Mouse (Mus musculus): Measurements from ENCODE around the gene Sumo2. TPM values are rescaled to one million over a fixed set of nuclear protein-coding genes. Genes with fewer than 3 reads are reported as not detected.

Gene Sumo2
- polyA plus RNA-seq, 1 experiment from 2014 or later, result 712 TPM

GRCm38 (mm10) chr11:115522703-115523102, 13.4 kb downstream of the Sumo2 start:
- no peak for ATAC-seq (replicated peaks; ENCODE audit: insufficient number of reproducible peaks, low FRiP score, low TSS enrichment)
- H3K4me3 ChIP-seq (ENCODE audit: low read depth, low read length), result no peak overlapping the region
- WGBS (ENCODE audit: insufficient replicate concordance), result 75% methylated on average over 2 of the region's 2 CpGs
- H3K9ac ChIP-seq (ENCODE audit: low read depth, low read length), result no peak overlapping the region
- H3K4me2 ChIP-seq, result no peak overlapping the region
- H3K27me3 ChIP-seq (ENCODE audit: control insufficient read depth, insufficient read depth, low read length), result no peaks in the 10 kb centered on the region
- peaks cover 12% of the 10 kb centered on the region for H3K36me3 ChIP-seq (ENCODE audit: control insufficient read depth, insufficient read depth, low read length)
- H3K4me1 ChIP-seq (ENCODE audit: control insufficient read depth, insufficient read depth, low read length), result 0 out of 2 replicates have a peak, but pooled peaks cover 6% of the 10 kb centered on the region
- no peak overlapping the region for H3K27ac ChIP-seq (ENCODE audit: low read depth, low read length)
- no peaks in the 10 kb centered on the region for H3K9me3 ChIP-seq (replicated peaks; ENCODE audit: control insufficient read depth, low read length)

- no peak overlapping the region for H3K4me3 ChIP-seq (ENCODE audit: low read depth, low read length)
- H3K4me2 ChIP-seq, result no peak overlapping the region
- no peak for ATAC-seq (replicated peaks; ENCODE audit: insufficient number of reproducible peaks, low FRiP score, low TSS enrichment)
- no peak overlapping the region for H3K9ac ChIP-seq (ENCODE audit: low read depth, low read length)
- 0 out of 2 replicates have a peak, but pooled peaks cover 6% of the 10 kb centered on the region for H3K4me1 ChIP-seq (ENCODE audit: control insufficient read depth, insufficient read depth, low read length)
- H3K27me3 ChIP-seq (ENCODE audit: control insufficient read depth, insufficient read depth, low read length), result no peaks in the 10 kb centered on the region
- no peak overlapping the region for H3K27ac ChIP-seq (ENCODE audit: low read depth, low read length)
- WGBS (ENCODE audit: insufficient replicate concordance), result 90% methylated on average over 2 of the region's 2 CpGs
- no peaks in the 10 kb centered on the region for H3K9me3 ChIP-seq (replicated peaks; ENCODE audit: control insufficient read depth, low read length)
- H3K36me3 ChIP-seq (ENCODE audit: control insufficient read depth, insufficient read depth, low read length), result peaks cover 9% of the 10 kb centered on the region
Measured at GRCm38 (mm10) chr11:115522238-115522637, 13.8 kb downstream of the Sumo2 start.

- 74% methylated on average over 4 of the region's 4 CpGs for WGBS (ENCODE audit: insufficient replicate concordance)
- no peak for ATAC-seq (replicated peaks; ENCODE audit: insufficient number of reproducible peaks, low FRiP score, low TSS enrichment)
- peaks cover 9% of the 10 kb centered on the region for H3K36me3 ChIP-seq (ENCODE audit: control insufficient read depth, insufficient read depth, low read length)
- H3K9me3 ChIP-seq (replicated peaks; ENCODE audit: control insufficient read depth, low read length), result no peaks in the 10 kb centered on the region
- H3K4me3 ChIP-seq (ENCODE audit: low read depth, low read length), result no peak overlapping the region
- H3K27ac ChIP-seq (ENCODE audit: low read depth, low read length), result no peak overlapping the region
- no peak overlapping the region for H3K4me2 ChIP-seq
- no peaks in the 10 kb centered on the region for H3K27me3 ChIP-seq (ENCODE audit: control insufficient read depth, insufficient read depth, low read length)
- H3K9ac ChIP-seq (ENCODE audit: low read depth, low read length), result no peak overlapping the region
- 0 out of 2 replicates have a peak, but pooled peaks cover 6% of the 10 kb centered on the region for H3K4me1 ChIP-seq (ENCODE audit: control insufficient read depth, insufficient read depth, low read length)
Measured at GRCm38 (mm10) chr11:115521080-115521479, 15.0 kb downstream of the Sumo2 start.

- H3K4me3 ChIP-seq (ENCODE audit: low read depth, low read length), result no peak overlapping the region
- no peaks in the 10 kb centered on the region for H3K27me3 ChIP-seq (ENCODE audit: control insufficient read depth, insufficient read depth, low read length)
- no peak overlapping the region for H3K4me2 ChIP-seq
- no peaks in the 10 kb centered on the region for H3K9me3 ChIP-seq (replicated peaks; ENCODE audit: control insufficient read depth, low read length)
- WGBS (ENCODE audit: insufficient replicate concordance), result 81% methylated on average over 2 of the region's 2 CpGs
- H3K9ac ChIP-seq (ENCODE audit: low read depth, low read length), result no peak overlapping the region
- peaks cover 7% of the 10 kb centered on the region for H3K36me3 ChIP-seq (ENCODE audit: control insufficient read depth, insufficient read depth, low read length)
- ATAC-seq (replicated peaks; ENCODE audit: insufficient number of reproducible peaks, low FRiP score, low TSS enrichment), result no peak
- no peak overlapping the region for H3K27ac ChIP-seq (ENCODE audit: low read depth, low read length)
- H3K4me1 ChIP-seq (ENCODE audit: control insufficient read depth, insufficient read depth, low read length), result 0 out of 2 replicates have a peak, but pooled peaks cover 6% of the 10 kb centered on the region
Measured at GRCm38 (mm10) chr11:115520218-115520617, 15.9 kb downstream of the Sumo2 start.

- WGBS (ENCODE audit: insufficient replicate concordance), result 79% methylated on average over 3 of the region's 3 CpGs
- Histone ChIP-seq H3K27me3 (ENCODE audit: control insufficient read depth, insufficient read depth, low read length) (no peaks in the 10 kb centered on the region), H3K27ac (ENCODE audit: low read depth, low read length) (no peak overlapping the region), H3K4me1 (ENCODE audit: control insufficient read depth, insufficient read depth, low read length) (0 out of 2 replicates have a peak, but pooled peaks cover 6% of the 10 kb centered on the region), H3K9me3 (replicated peaks; ENCODE audit: control insufficient read depth, low read length) (no peaks in the 10 kb centered on the region), H3K36me3 (ENCODE audit: control insufficient read depth, insufficient read depth, low read length) (peaks cover under 1% of the 10 kb centered on the region), H3K4me2 (no peak overlapping the region), H3K4me3 (ENCODE audit: low read depth, low read length) (no peak overlapping the region), H3K9ac (ENCODE audit: low read depth, low read length) (no peak overlapping the region)
- no peak for ATAC-seq (replicated peaks; ENCODE audit: insufficient number of reproducible peaks, low FRiP score, low TSS enrichment)
Measured at GRCm38 (mm10) chr11:115519581-115519980, 16.5 kb downstream of the Sumo2 start.

GRCm38 (mm10) chr11:115518693-115519092, 17.4 kb downstream of the Sumo2 start:
- no peak overlapping the region for H3K9ac ChIP-seq (ENCODE audit: low read depth, low read length)
- 56% methylated on average over 9 of the region's 9 CpGs for WGBS (ENCODE audit: insufficient replicate concordance)
- H3K36me3 ChIP-seq (ENCODE audit: control insufficient read depth, insufficient read depth, low read length), result no peaks in the 10 kb centered on the region
- H3K27ac ChIP-seq (ENCODE audit: low read depth, low read length), result no peak overlapping the region
- H3K4me3 ChIP-seq (ENCODE audit: low read depth, low read length), result no peak overlapping the region
- no peak for ATAC-seq (replicated peaks; ENCODE audit: insufficient number of reproducible peaks, low FRiP score, low TSS enrichment)
- no peaks in the 10 kb centered on the region for H3K27me3 ChIP-seq (ENCODE audit: control insufficient read depth, insufficient read depth, low read length)
- H3K4me2 ChIP-seq, result no peak overlapping the region
- 0 out of 2 replicates have a peak, but pooled peaks cover 6% of the 10 kb centered on the region for H3K4me1 ChIP-seq (ENCODE audit: control insufficient read depth, insufficient read depth, low read length)
- H3K9me3 ChIP-seq (replicated peaks; ENCODE audit: control insufficient read depth, low read length), result no peaks in the 10 kb centered on the region

GRCm38 (mm10) chr11:115516942-115517341, 19.1 kb downstream of the Sumo2 start:
- peaks cover 18% of the 10 kb centered on the region for H3K4me1 ChIP-seq (ENCODE audit: control insufficient read depth, insufficient read depth, low read length)
- 80% methylated on average over 5 of the region's 5 CpGs for WGBS (ENCODE audit: insufficient replicate concordance)
- no peak for ATAC-seq (replicated peaks; ENCODE audit: insufficient number of reproducible peaks, low FRiP score, low TSS enrichment)
- H3K36me3 ChIP-seq (ENCODE audit: control insufficient read depth, insufficient read depth, low read length), result no peaks in the 10 kb centered on the region
- no peak overlapping the region for H3K27ac ChIP-seq (ENCODE audit: low read depth, low read length)
- no peak overlapping the region for H3K9ac ChIP-seq (ENCODE audit: low read depth, low read length)
- no peaks in the 10 kb centered on the region for H3K27me3 ChIP-seq (ENCODE audit: control insufficient read depth, insufficient read depth, low read length)
- H3K4me3 ChIP-seq (ENCODE audit: low read depth, low read length), result no peak overlapping the region
- no peak overlapping the region for H3K4me2 ChIP-seq
- H3K9me3 ChIP-seq (replicated peaks; ENCODE audit: control insufficient read depth, low read length), result no peaks in the 10 kb centered on the region

- Histone ChIP-seq H3K4me3 (ENCODE audit: low read depth, low read length) (no peak overlapping the region), H3K36me3 (ENCODE audit: control insufficient read depth, insufficient read depth, low read length) (no peaks in the 10 kb centered on the region), H3K9ac (ENCODE audit: low read depth, low read length) (no peak overlapping the region), H3K27ac (ENCODE audit: low read depth, low read length) (no peak overlapping the region), H3K9me3 (replicated peaks; ENCODE audit: control insufficient read depth, low read length) (no peaks in the 10 kb centered on the region), H3K4me2 (peak overlapping the region; percentile 11; the same call in 1 of the 2 replicates), H3K4me1 (ENCODE audit: control insufficient read depth, insufficient read depth, low read length) (peaks cover 32% of the 10 kb centered on the region), H3K27me3 (ENCODE audit: control insufficient read depth, insufficient read depth, low read length) (no peaks in the 10 kb centered on the region)
- 70% methylated on average over 6 of the region's 6 CpGs for whole genome bisulfite sequencing (ENCODE audit: insufficient replicate concordance)
- ATAC-seq (replicated peaks; ENCODE audit: insufficient number of reproducible peaks, low FRiP score, low TSS enrichment), result no peak
Measured at GRCm38 (mm10) chr11:115515021-115515420, 21.1 kb downstream of the Sumo2 start.

GRCm38 (mm10) chr11:115514238-115514663, 21.8 kb downstream of the Sumo2 start, which contains the start of gene Jpt1:
Jpt1 (minus strand) TSS chr11:115514387.
- Histone ChIP-seq H3K9me3 (replicated peaks; ENCODE audit: control insufficient read depth, low read length) (no peaks in the 10 kb centered on the region), H3K4me3 (ENCODE audit: low read depth, low read length) (peak within 1 kb of the TSS; percentile 100), H3K27ac (ENCODE audit: low read depth, low read length) (peak within 1 kb of the TSS; percentile 89), H3K9ac (ENCODE audit: low read depth, low read length) (peak within 1 kb of the TSS; percentile 97), H3K4me1 (ENCODE audit: control insufficient read depth, insufficient read depth, low read length) (peaks cover 35% of the 10 kb centered on the region), H3K36me3 (ENCODE audit: control insufficient read depth, insufficient read depth, low read length) (no peaks in the 10 kb centered on the region), H3K4me2 (peak within 1 kb of the TSS; percentile 90), H3K27me3 (ENCODE audit: control insufficient read depth, insufficient read depth, low read length) (no peaks in the 10 kb centered on the region)
- 0% methylated on average over 24 of the region's 24 CpGs for WGBS (ENCODE audit: insufficient replicate concordance)
- ATAC-seq (replicated peaks; ENCODE audit: insufficient number of reproducible peaks, low FRiP score, low TSS enrichment), result peak; percentile 94

All from heart, embryonic 11.5 days (tissue).